Mouse (Mus musculus) gastrocnemius, adult 8-10 months (tissue): ENCODE data around the gene Asb18. TPM values are rescaled to one million over a fixed set of nuclear protein-coding genes. Genes with fewer than 3 reads are reported as not detected.

ENCODE experiments used
- DNase-seq, 2 experiments: peaks; one replicate each; pipeline ENCODE4 v3.0.0; 2022; ENCODE audit warnings: low spot score in 2 of 2
- total RNA-seq, 4 experiments: library from RNA; stranded (reverse); gene quantifications; 2 replicates each; pipeline ENCODE4 v1.2.4; 2022

Gene Asb18
- total RNA-seq, 4 experiments from 2014 or later, result 20.8 to 25.7 (median 24.0) TPM

GRCm38 (mm10) chr1:89971848-89972247 is 42.6 kb downstream of the Asb18 start:
- DNase-seq, result no peak

- no peak for DNase-seq
Measured at GRCm38 (mm10) chr1:89969714-89970110, 44.8 kb downstream of the Asb18 start.

GRCm38 (mm10) chr1:89969072-89969713 is 45.3 kb downstream of the Asb18 start:
- DNase-seq, result no peak

DNA sequence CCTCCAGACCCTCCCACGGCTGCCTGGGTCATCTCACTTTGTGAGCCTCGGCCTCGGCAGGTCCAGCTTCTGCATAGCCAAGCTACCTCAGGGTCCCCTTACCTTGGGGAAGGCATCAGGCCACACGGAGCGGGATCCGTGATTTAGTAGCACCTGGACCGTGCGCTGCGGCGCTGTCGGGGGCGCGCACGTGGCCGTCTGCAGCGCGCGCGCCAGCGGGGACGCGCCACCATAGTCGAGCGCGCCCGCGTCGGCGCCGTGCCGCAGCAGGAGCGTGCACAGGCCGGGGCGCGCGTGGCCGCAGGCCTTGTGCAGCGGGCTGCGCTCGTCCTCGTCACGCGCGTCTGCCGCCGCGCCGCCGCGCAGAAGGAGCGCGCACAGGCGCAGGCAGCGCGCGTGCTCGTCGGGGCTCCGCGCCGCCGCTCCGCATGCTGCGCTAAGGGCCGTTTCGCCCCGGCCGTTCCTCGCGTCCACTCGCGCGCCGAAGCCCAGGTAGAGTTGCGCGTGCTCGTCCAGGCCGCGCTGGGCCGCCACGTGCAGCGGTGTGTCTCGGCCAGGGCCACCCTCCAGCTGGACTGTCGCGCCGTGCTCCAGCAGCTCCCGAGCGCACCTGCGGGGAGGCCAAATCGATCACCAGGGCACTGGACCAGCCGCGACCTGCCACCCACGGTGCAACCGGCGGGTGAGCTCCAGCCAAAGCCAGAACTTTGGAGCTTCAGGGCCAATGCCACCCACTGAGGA is 46.2 kb downstream of the Asb18 start:
- no peak for DNase-seq

GRCm38 (mm10) chr1:89967585-89967984 is 46.9 kb downstream of the Asb18 start:
- DNase-seq, result no peak

DNA sequence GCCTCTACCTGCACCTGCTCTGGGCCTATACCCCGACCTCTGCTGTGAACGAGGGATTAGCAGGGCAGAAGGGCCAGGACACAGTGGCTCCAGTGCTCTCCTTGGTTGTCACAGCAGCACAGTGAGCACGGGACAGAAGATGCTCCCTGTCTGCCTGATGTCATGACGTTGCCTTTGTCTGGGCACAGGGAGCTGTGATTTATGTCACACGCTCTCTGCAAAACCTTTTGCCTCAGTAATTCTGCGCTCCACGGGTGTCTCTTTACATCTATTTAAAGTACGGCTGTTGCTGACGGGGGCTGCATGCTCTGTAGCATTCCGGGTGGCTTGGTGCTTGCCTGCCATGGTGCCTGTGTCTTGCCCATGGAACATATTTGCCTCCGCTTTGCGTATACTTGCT is 50.0 kb downstream of the Asb18 start:
- DNase-seq, result no peak

- no peak for DNase-seq
Measured at GRCm38 (mm10) chr1:89963296-89963695, 51.2 kb downstream of the Asb18 start.

DNA sequence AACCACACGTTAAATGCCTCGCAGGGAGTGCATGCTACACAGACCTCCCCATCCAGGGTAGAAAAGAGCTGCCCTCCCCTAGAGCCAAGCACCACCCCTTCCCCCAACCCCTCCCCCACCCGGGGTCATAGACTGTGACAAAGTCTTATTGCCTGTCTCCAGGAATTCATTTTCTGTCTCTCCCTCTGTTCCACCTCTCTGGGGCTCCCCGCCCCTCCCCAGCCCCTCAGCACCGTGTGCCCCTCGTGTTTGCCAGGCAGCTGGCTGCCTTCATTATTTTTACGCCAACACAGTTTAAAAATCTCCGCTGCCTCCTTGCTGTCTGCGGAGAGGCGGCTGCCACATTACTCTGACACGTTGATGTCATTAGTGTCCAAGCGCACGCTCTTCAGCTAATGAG is 52.4 kb downstream of the Asb18 start:
- DNase-seq, result no peak

DNA sequence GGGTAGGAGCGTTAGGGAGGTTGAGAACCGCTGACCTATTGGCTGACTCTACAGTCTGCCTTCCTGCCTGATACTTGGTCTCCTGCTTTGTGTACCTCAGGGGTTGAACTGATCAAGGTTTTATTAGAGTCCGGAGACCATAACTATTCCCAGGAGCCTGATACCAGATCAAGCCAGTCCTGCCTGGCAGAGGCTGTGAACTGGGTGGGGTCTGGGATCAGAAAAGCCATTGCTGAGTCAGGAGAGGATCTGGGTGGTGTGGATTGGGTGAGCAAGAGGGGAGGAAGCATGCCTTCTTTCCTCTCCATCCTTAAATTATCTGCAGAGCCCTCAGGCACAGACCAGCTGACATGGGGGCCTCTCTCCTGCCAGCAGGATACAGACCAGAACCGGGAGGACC is 55.1 kb downstream of the Asb18 start:
- no peak for DNase-seq

GRCm38 (mm10) chr1:89943202-89943601 is 71.3 kb downstream of the Asb18 start:
- DNase-seq, result peak; percentile 40 to 57

DNA sequence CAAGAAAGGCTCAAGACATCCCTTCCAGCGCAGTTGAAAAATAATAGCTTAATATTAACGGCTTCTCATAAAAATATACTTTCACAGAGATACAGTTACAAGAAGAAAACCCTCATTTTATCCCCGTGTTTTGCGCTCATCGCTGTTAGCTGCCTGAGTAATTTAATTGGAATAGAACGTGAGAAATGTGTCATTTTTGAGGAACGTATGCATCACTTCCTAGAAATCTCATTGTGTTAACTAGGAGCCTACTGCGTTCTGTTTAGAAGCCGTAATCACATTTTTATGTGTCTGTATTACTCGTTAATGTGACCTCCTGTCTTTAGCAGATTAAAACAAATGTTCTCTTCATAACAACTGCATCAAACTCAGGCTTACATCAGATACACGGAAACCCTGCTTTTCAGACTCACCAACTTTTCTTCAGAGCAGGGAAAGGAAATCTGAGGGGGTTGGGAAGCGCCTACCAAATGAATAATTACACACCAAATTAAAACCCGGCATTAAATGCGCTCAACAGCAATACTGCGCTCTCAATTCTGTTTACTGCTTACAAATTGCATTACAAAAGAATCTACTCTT is 72.0 kb downstream of the Asb18 start:
- no peak for DNase-seq

- no peak for DNase-seq
Measured at GRCm38 (mm10) chr1:89941701-89942381, 72.6 kb downstream of the Asb18 start.

GRCm38 (mm10) chr1:89940961-89941524 is 73.4 kb downstream of the Asb18 start:
- no peak for DNase-seq

GRCm38 (mm10) chr1:89939981-89940726 is 74.3 kb downstream of the Asb18 start:
- peak; percentile 64 to 71 for DNase-seq

DNA sequence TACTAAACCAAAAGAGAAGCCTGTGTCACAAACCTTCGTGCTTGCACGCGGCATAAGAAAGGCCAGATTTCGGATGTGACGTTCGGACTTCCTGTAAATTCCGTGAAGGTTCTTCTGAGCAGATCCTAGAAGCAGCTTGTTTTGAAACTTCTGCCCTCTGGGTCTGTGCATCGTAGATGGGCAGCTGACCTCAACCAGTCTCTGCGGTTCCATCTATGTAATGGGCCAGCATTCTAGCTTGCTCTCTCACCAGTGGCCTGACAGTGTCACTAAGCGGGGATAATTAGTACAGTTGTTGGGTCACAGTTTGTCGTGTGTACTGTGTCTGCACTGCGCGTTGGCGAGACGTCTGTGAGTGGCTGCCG is 74.9 kb downstream of the Asb18 start:
- DNase-seq, result no peak

- DNase-seq, result no peak
Measured at GRCm38 (mm10) chr1:89938884-89939595, 75.4 kb downstream of the Asb18 start.

GRCm38 (mm10) chr1:89935493-89936348 is 78.7 kb downstream of the Asb18 start:
- DNase-seq, result no peak

- no peak for DNase-seq
Measured at GRCm38 (mm10) chr1:89934316-89935260, 79.9 kb downstream of the Asb18 start.
